ENCODE assay signal across 21 mouse cellular contexts in genomic region chr6:76825953-76826352, GRCm38 (mm10).
DNase-seq lines count a peak whose midpoint lies in the region; ATAC-seq lines count a peak whose summit lies in the region.
"Had no signal": no experiment of that assay in that cellular context is flagged by ENCODE, and none has a peak within 500 bp of the region (broad histone marks: within the 10 kb centered on the region; RNA-seq: fewer than 3 reads in every experiment).

No protein-coding gene starts in this region.

- no peaks in the 10 kb centered on the region for H3K4me1 ChIP-seq in limb, embryonic 12.5 days (replicated peaks)
- no peaks in the 10 kb centered on the region for H3K4me1 ChIP-seq in limb, embryonic 10.5 days
- no peaks in the 10 kb centered on the region for H3K4me1 ChIP-seq in limb, embryonic 13.5 days
- H3K4me1 ChIP-seq: embryonic facial prominence, embryonic 13.5 days; embryonic facial prominence, embryonic 15.5 days; forebrain, embryonic 10.5 days; forebrain, embryonic 12.5 days had no signal

- H3K27ac ChIP-seq in limb, embryonic 12.5 days: no peak overlapping the region
- no peak overlapping the region for H3K27ac ChIP-seq in limb, embryonic 10.5 days
- H3K27ac ChIP-seq in limb, embryonic 13.5 days: no peak overlapping the region
- H3K27ac ChIP-seq: embryonic facial prominence, embryonic 13.5 days; embryonic facial prominence, embryonic 15.5 days; forebrain, embryonic 10.5 days; forebrain, embryonic 12.5 days had no signal

- no peaks in the 10 kb centered on the region for H3K27me3 ChIP-seq in limb, embryonic 12.5 days
- H3K27me3 ChIP-seq in limb, embryonic 10.5 days (ENCODE audit: low read depth, poor library complexity, severe bottlenecking): no peaks in the 10 kb centered on the region
- no peaks in the 10 kb centered on the region for H3K27me3 ChIP-seq in limb, embryonic 13.5 days
- H3K27me3 ChIP-seq: embryonic facial prominence, embryonic 13.5 days; embryonic facial prominence, embryonic 15.5 days; forebrain, embryonic 12.5 days had no signal

- H3K4me3 ChIP-seq in limb, embryonic 12.5 days (replicated peaks): no peak overlapping the region
- H3K4me3 ChIP-seq in limb, embryonic 10.5 days: no peak overlapping the region
- H3K4me3 ChIP-seq in limb, embryonic 13.5 days: no peak overlapping the region
- H3K4me3 ChIP-seq: embryonic facial prominence, embryonic 13.5 days; embryonic facial prominence, embryonic 15.5 days; erythroblast, embryonic 14.5 days; forebrain, embryonic 10.5 days; forebrain, embryonic 12.5 days had no signal

- H3K9ac ChIP-seq in limb, embryonic 12.5 days (replicated peaks): no peak overlapping the region
- H3K9ac ChIP-seq in limb, embryonic 13.5 days: no peak overlapping the region
- H3K9ac ChIP-seq: embryonic facial prominence, embryonic 13.5 days; embryonic facial prominence, embryonic 15.5 days; forebrain, embryonic 12.5 days had no signal

- ATAC-seq in limb, embryonic 12.5 days (ENCODE audit: insufficient number of reproducible peaks, insufficient read depth, low FRiP score, low TSS enrichment, low read depth): peak; percentile 57; the same call in 1 of the 2 replicates
- ATAC-seq in limb, embryonic 13.5 days (ENCODE audit: low FRiP score, low read depth): peak; percentile 54
- ATAC-seq: forebrain, embryonic 14.5 days; forebrain, embryonic 16.5 days had no signal

- DNase-seq in limb, embryonic 10.5 days (ENCODE audit: low spot score): no peak
- no peak for DNase-seq in cerebellum, postnatal 25 days
- no peak for DNase-seq in urinary bladder, postnatal 25 days (ENCODE audit: low spot score)
- DNase-seq: adrenal gland, adult 2 months; adrenal gland, postnatal 10 days; adrenal gland, postnatal 25 days; cerebellum, adult 11 months; cerebellum, adult 18-20 months; cerebellum, adult 9-10 months; cerebellum, postnatal 10 days; cerebellum, postnatal 36 days; embryo, embryonic 11 days had no signal

- no peaks in the 10 kb centered on the region for H3K36me3 ChIP-seq in limb, embryonic 12.5 days
- no peaks in the 10 kb centered on the region for H3K36me3 ChIP-seq in limb, embryonic 10.5 days
- H3K36me3 ChIP-seq in limb, embryonic 13.5 days: no peaks in the 10 kb centered on the region
- H3K36me3 ChIP-seq: embryonic facial prominence, embryonic 13.5 days; embryonic facial prominence, embryonic 15.5 days; forebrain, embryonic 10.5 days; forebrain, embryonic 12.5 days had no signal

- H3K4me2 ChIP-seq in limb, embryonic 12.5 days: no peak overlapping the region
- H3K4me2 ChIP-seq in limb, embryonic 13.5 days (replicated peaks): no peak overlapping the region
- H3K4me2 ChIP-seq: embryonic facial prominence, embryonic 13.5 days; embryonic facial prominence, embryonic 15.5 days; forebrain, embryonic 12.5 days had no signal

- H3K9me3 ChIP-seq in limb, embryonic 12.5 days: no peaks in the 10 kb centered on the region
- H3K9me3 ChIP-seq in limb, embryonic 10.5 days (replicated peaks): no peaks in the 10 kb centered on the region
- H3K9me3 ChIP-seq in limb, embryonic 13.5 days: no peaks in the 10 kb centered on the region
- H3K9me3 ChIP-seq: embryonic facial prominence, embryonic 13.5 days; embryonic facial prominence, embryonic 15.5 days; forebrain, embryonic 10.5 days; forebrain, embryonic 12.5 days had no signal

- 37% methylated on average over 5 of the region's 5 CpGs for WGBS in limb, embryonic 12.5 days
- WGBS in limb, embryonic 10.5 days: 71% methylated on average over 5 of the region's 5 CpGs
- WGBS in limb, embryonic 13.5 days: 20% methylated on average over 5 of the region's 5 CpGs
